Mouse (Mus musculus) C2C12 (cell line): ENCODE data around the gene Zfp90.

Source experiments
- CTCF ChIP-seq: IDR thresholded peaks from one replicate; pipeline ENCODE4 v1.5.1; 2011; ENCODE audit not compliant: control insufficient read depth, insufficient read depth, insufficient read length
- USF1 ChIP-seq: IDR thresholded peaks from one replicate; pipeline ENCODE4 v1.6.1; 2011; ENCODE audit warnings: low read depth, mild to moderate bottlenecking, control low read depth, moderate library complexity

GRCm38 (mm10) chr8:106431088-106431487 lies 16.0 kb downstream of the Zfp90 start:
- no peak for TF ChIP-seq CTCF
- TF ChIP-seq USF1 = no peak
